Mouse (Mus musculus): Measurements from ENCODE around the gene Cep95. TPM values are rescaled to one million over a fixed set of nuclear protein-coding genes. Genes with fewer than 3 reads are reported as not detected.
A peak's percentile ranks its signal among the peaks of the same experiment; 100 is the strongest.

Cep95 gene
- polyA plus RNA-seq, 1 experiment from 2014 or later, result 16.2 TPM

DNA sequence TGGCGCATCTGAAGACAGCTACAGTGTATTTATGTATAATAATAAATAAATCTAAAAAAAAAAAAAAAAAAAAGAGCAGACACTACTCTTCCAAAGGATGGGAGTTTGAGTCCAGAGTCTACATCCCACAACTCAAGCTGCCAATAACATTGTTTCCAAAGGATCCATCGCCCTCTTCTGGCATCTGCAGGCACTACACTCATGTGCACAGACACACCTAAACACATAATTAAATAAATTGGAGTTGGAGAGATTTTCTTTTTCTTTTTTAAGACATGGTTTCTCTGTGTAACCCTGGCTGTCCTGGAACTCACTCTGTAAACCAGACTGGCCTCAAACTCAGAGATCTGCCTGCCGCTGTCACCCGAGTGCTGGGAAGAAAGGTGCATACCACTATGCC lies 21.5 kb upstream of the Cep95 start:
- Histone ChIP-seq H3K9me3 (replicated peaks; ENCODE audit: control insufficient read depth, low read length, poor library complexity, severe bottlenecking) (no peaks in the 10 kb centered on the region), H3K4me1 (ENCODE audit: control insufficient read depth, insufficient read depth, low read length) (no peaks in the 10 kb centered on the region), H3K4me2 (ENCODE audit: low read length) (no peak overlapping the region), H3K9ac (ENCODE audit: low read depth, low read length) (no peak overlapping the region), H3K27me3 (ENCODE audit: control insufficient read depth, insufficient read depth, low read depth, low read length) (no peaks in the 10 kb centered on the region), H3K27ac (ENCODE audit: low read length) (no peak overlapping the region), H3K4me3 (ENCODE audit: low read depth, low read length) (no peak overlapping the region), H3K36me3 (ENCODE audit: control insufficient read depth, insufficient read depth, low read length) (peaks cover 16% of the 10 kb centered on the region)
- no peak for ATAC-seq
- WGBS, result 94% methylated on average over 4 of the region's 4 CpGs

DNA sequence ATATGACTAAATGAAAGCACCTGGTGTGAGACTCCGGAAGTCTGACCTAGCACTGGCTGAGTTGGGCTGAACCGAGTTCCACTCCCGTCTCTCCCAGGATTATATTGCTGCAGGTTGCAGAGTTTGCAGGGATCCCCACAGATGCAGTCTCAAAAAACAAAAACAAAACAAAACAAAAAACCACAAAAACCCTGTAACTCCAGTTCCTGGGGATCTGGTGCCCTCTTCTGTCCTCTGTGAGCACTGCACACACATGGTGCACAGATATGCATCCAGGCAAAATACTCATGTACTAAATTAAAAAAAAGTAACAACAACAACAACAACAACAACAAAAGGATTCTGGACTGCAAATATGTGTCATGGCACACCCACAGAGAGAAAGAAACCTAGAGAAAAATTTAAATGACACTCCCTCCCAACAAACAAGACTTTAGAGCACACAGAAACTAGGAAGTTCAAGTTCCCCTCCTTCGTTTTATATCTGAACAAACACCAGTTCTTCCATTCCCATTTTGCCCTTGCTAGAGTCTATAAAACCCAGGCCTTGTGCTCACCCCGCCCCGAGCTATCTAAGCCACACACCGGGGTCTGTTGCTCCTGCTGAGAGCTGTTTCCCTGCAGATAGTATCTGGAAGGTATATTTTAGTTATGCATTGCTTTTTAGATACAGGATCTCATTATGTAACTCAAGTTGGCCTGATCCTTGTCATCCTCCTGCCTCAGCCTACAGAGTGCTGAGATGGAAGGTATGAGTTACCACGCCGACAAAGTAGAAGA lies 18.7 kb upstream of the Cep95 start:
- Histone ChIP-seq H3K9me3 (replicated peaks; ENCODE audit: control insufficient read depth, low read length, poor library complexity, severe bottlenecking) (no peaks in the 10 kb centered on the region), H3K27ac (ENCODE audit: low read length) (no peak overlapping the region), H3K36me3 (ENCODE audit: control insufficient read depth, insufficient read depth, low read length) (peaks cover 23% of the 10 kb centered on the region), H3K9ac (ENCODE audit: low read depth, low read length) (no peak overlapping the region), H3K27me3 (ENCODE audit: control insufficient read depth, insufficient read depth, low read depth, low read length) (no peaks in the 10 kb centered on the region), H3K4me2 (ENCODE audit: low read length) (no peak overlapping the region), H3K4me1 (ENCODE audit: control insufficient read depth, insufficient read depth, low read length) (no peaks in the 10 kb centered on the region), H3K4me3 (ENCODE audit: low read depth, low read length) (no peak overlapping the region)
- no peak for ATAC-seq
- WGBS, result 98% methylated on average over 9 of the region's 9 CpGs

- Histone ChIP-seq H3K9me3 (replicated peaks; ENCODE audit: control insufficient read depth, low read length, poor library complexity, severe bottlenecking) (no peaks in the 10 kb centered on the region), H3K36me3 (ENCODE audit: control insufficient read depth, insufficient read depth, low read length) (peaks cover 14% of the 10 kb centered on the region), H3K27me3 (ENCODE audit: control insufficient read depth, insufficient read depth, low read depth, low read length) (no peaks in the 10 kb centered on the region), H3K4me1 (ENCODE audit: control insufficient read depth, insufficient read depth, low read length) (peaks cover 5% of the 10 kb centered on the region; the same call in 1 of the 2 replicates), H3K4me3 (ENCODE audit: low read depth, low read length) (no peak overlapping the region), H3K27ac (ENCODE audit: low read length) (no peak overlapping the region), H3K9ac (ENCODE audit: low read depth, low read length) (no peak overlapping the region), H3K4me2 (ENCODE audit: low read length) (no peak overlapping the region)
- ATAC-seq, result no peak
- 91% methylated on average over 9 of the region's 9 CpGs for WGBS
Measured at GRCm38 (mm10) chr11:106773061-106773460, 16.0 kb upstream of the Cep95 start.

- WGBS, result 97% methylated on average over 4 of the region's 4 CpGs
- Histone ChIP-seq H3K27me3 (ENCODE audit: control insufficient read depth, insufficient read depth, low read depth, low read length) (no peaks in the 10 kb centered on the region), H3K9ac (ENCODE audit: low read depth, low read length) (no peak overlapping the region), H3K4me3 (ENCODE audit: low read depth, low read length) (no peak overlapping the region), H3K4me1 (ENCODE audit: control insufficient read depth, insufficient read depth, low read length) (peaks cover 9% of the 10 kb centered on the region; the same call in 1 of the 2 replicates), H3K4me2 (ENCODE audit: low read length) (no peak overlapping the region), H3K27ac (ENCODE audit: low read length) (no peak overlapping the region), H3K36me3 (ENCODE audit: control insufficient read depth, insufficient read depth, low read length) (peaks cover 15% of the 10 kb centered on the region), H3K9me3 (replicated peaks; ENCODE audit: control insufficient read depth, low read length, poor library complexity, severe bottlenecking) (no peaks in the 10 kb centered on the region)
- ATAC-seq, result no peak
Measured at GRCm38 (mm10) chr11:106776960-106777359, 12.1 kb upstream of the Cep95 start.

GRCm38 (mm10) chr11:106777395-106777794 lies 11.7 kb upstream of the Cep95 start:
- Histone ChIP-seq H3K27me3 (ENCODE audit: control insufficient read depth, insufficient read depth, low read depth, low read length) (no peaks in the 10 kb centered on the region), H3K4me2 (ENCODE audit: low read length) (no peak overlapping the region), H3K27ac (ENCODE audit: low read length) (no peak overlapping the region), H3K36me3 (ENCODE audit: control insufficient read depth, insufficient read depth, low read length) (peaks cover 13% of the 10 kb centered on the region), H3K9ac (ENCODE audit: low read depth, low read length) (no peak overlapping the region), H3K4me3 (ENCODE audit: low read depth, low read length) (no peak overlapping the region), H3K4me1 (ENCODE audit: control insufficient read depth, insufficient read depth, low read length) (peaks cover 9% of the 10 kb centered on the region; the same call in 1 of the 2 replicates), H3K9me3 (replicated peaks; ENCODE audit: control insufficient read depth, low read length, poor library complexity, severe bottlenecking) (no peaks in the 10 kb centered on the region)
- 96% methylated on average over 3 of the region's 3 CpGs for WGBS
- ATAC-seq, result no peak

DNA sequence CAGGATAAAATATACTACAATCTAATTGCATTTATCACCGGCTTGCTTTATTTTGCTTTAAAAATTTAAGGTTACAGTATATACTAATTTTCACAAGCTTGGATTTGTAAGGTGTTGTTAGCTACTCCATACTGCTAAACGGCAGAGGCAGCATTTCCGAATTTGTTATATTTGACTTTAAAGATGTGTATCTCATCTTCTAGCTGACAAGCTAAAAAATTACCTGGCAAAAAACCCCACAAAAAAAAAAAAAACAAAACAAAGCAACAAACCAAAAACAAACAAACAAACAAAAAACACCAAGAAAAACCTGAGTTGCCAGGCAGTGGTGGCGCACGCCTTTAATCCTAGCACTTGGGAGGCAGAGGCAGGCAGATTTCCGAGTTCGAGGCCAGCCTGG lies 10.9 kb upstream of the Cep95 start:
- Histone ChIP-seq H3K27ac (ENCODE audit: low read length) (no peak overlapping the region), H3K9ac (ENCODE audit: low read depth, low read length) (no peak overlapping the region), H3K9me3 (replicated peaks; ENCODE audit: control insufficient read depth, low read length, poor library complexity, severe bottlenecking) (no peaks in the 10 kb centered on the region), H3K27me3 (ENCODE audit: control insufficient read depth, insufficient read depth, low read depth, low read length) (no peaks in the 10 kb centered on the region), H3K4me3 (ENCODE audit: low read depth, low read length) (no peak overlapping the region), H3K36me3 (ENCODE audit: control insufficient read depth, insufficient read depth, low read length) (peaks cover 18% of the 10 kb centered on the region), H3K4me1 (ENCODE audit: control insufficient read depth, insufficient read depth, low read length) (peaks cover 9% of the 10 kb centered on the region; the same call in 1 of the 2 replicates), H3K4me2 (ENCODE audit: low read length) (no peak overlapping the region)
- 94% methylated on average over 7 of the region's 7 CpGs for WGBS
- ATAC-seq, result no peak

GRCm38 (mm10) chr11:106778589-106779387 lies 10.3 kb upstream of the Cep95 start:
- 3% methylated on average over 39 of the region's 39 CpGs for WGBS
- peak overlapping the region; percentile 90 for H3K9ac ChIP-seq (ENCODE audit: low read depth, low read length)
- H3K4me2 ChIP-seq (ENCODE audit: low read length), result peak overlapping the region; percentile 88
- H3K9me3 ChIP-seq (replicated peaks; ENCODE audit: control insufficient read depth, low read length, poor library complexity, severe bottlenecking), result no peaks in the 10 kb centered on the region
- peak; percentile 79 for ATAC-seq
- H3K4me3 ChIP-seq (ENCODE audit: low read depth, low read length), result peak overlapping the region; percentile 73
- H3K36me3 ChIP-seq (ENCODE audit: control insufficient read depth, insufficient read depth, low read length), result peaks cover 24% of the 10 kb centered on the region
- H3K27me3 ChIP-seq (ENCODE audit: control insufficient read depth, insufficient read depth, low read depth, low read length), result no peaks in the 10 kb centered on the region
- peak overlapping the region; percentile 93 for H3K27ac ChIP-seq (ENCODE audit: low read length)
- peaks cover 9% of the 10 kb centered on the region; the same call in 1 of the 2 replicates for H3K4me1 ChIP-seq (ENCODE audit: control insufficient read depth, insufficient read depth, low read length)

DNA sequence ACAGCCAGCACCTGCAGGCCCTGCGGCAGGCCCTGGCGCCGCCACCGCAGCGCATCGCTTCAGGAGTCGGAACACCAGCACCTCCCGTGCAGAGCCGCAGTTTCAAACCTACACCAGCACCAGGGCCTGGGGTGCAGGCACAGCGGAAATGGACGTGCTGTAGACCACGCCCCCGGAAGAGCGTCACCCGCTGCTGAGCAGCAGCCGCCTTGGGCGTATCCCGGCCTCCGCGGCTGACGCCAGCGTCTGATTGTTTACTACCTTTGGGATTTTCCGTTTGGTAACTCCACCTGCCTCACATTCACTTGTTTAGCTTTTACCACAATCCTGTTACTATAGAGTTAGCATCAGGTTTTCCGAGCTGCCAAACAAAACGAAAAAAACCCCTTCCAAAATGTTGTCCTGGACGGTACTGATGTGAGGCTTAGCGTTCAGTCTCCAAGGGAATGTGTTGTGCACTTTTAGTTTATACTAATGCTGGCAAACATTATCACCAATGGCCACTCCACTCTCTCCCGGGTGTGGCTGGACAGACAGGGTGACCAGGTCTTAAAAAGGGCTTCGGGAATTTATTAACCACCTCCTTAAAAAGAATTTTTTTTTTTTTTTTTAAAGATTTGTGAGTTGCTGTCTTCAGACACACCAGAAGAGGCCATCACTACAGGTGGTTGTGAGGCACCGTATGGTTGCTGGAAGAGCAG lies 9.5 kb upstream of the Cep95 start, which contains the start of gene Polg2:
TSS of gene Polg2 (minus strand) at position 150 of the 701 bp plus-strand sequence.
- ATAC-seq, result peak; percentile 99
- 2% methylated on average over 30 of the region's 30 CpGs for WGBS
- no peaks in the 10 kb centered on the region for H3K27me3 ChIP-seq (ENCODE audit: control insufficient read depth, insufficient read depth, low read depth, low read length)
- H3K4me3 ChIP-seq (ENCODE audit: low read depth, low read length), result peak within 1 kb of the TSS; percentile 73
- no peaks in the 10 kb centered on the region for H3K9me3 ChIP-seq (replicated peaks; ENCODE audit: control insufficient read depth, low read length, poor library complexity, severe bottlenecking)
- peak within 1 kb of the TSS; percentile 90 for H3K9ac ChIP-seq (ENCODE audit: low read depth, low read length)
- H3K4me1 ChIP-seq (ENCODE audit: control insufficient read depth, insufficient read depth, low read length), result peaks cover 9% of the 10 kb centered on the region; the same call in 1 of the 2 replicates
- peaks cover 29% of the 10 kb centered on the region for H3K36me3 ChIP-seq (ENCODE audit: control insufficient read depth, insufficient read depth, low read length)
- H3K27ac ChIP-seq (ENCODE audit: low read length), result peak within 1 kb of the TSS; percentile 93
- H3K4me2 ChIP-seq (ENCODE audit: low read length), result peak within 1 kb of the TSS; percentile 88
